ENCODE assay signal across 1 mouse cellular context in the genomic region with DNA sequence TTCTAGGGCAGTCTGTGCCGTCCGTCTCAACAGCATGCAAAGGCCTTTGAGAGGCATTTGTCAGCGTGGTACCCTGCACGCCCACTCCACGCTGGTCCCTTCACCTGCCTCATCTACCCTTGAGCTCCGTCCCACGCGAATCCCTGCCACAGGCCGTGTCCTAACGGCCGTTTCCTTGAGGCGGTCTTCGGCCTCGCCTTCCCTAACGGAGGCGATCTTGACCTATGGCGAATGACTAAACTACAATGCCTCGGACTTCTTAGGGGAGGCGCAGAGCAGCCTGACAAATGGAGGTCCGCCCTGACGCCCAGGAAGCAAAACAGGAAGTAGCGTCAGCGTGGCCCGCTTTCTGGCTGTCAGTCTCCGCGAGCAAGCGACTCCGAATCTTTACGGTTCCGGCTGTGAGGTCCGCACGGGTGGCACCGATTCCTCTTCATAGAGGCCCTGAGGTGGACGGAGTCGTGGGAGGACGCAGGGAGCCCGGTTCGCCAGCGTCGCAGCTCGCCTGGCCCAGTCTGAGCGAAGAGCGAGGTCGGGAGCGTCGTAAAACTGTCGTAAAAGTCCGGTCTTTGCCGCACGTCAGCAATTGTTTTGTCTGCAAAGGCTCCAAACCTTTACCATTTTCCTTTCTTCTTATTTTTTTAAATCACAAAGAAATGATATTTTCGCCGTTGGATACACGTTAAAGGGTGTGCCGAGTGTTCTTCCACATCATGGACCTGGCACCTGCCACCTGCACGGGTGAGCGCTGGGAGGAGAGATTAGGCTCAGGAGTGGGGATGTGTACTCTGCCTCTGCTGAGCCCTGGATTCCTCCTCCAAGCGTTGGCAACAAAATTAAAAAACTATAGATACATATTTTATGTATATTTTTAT.
TF ChIP-seq lines count a peak whose summit lies in the region.

No protein-coding gene starts in this region.

TF ChIP-seq in CH12.LX, 34 proteins besides CTCF, POLR2A, EP300 and RAD21:
- TF ChIP-seq SIN3A (IDR thresholded peaks at IDR 0.05; ENCODE audit: low read length) (peak; percentile 82; the same call in 1 of the 2 replicates), TCF12 (IDR thresholded peaks at IDR 0.05; ENCODE audit: low read depth, low read length) (peak; percentile 74), TBP (conservative IDR thresholded peaks at IDR 0.05; ENCODE audit: low read depth, low read length) (no peak; the same call in 1 of the 2 replicates), NRF1 (IDR thresholded peaks at IDR 0.05; ENCODE audit: low read depth, low read length) (peak; percentile 38; the same call in 1 of the 2 replicates), ELF1 (IDR thresholded peaks at IDR 0.05; ENCODE audit: low read depth, low read length) (peak; percentile 92), USF2 (conservative IDR thresholded peaks at IDR 0.05; ENCODE audit: low read depth, low read length) (no peak), POLR2AphosphoS2 (IDR thresholded peaks at IDR 0.05; ENCODE audit: low read depth, low read length) (peak; percentile 62; the same call in 1 of the 2 replicates), BHLHE40 (IDR thresholded peaks at IDR 0.05; ENCODE audit: low read depth, low read length) (0 out of 2 replicates have a peak, but pooled peaks have one; percentile 2), RCOR1 (conservative IDR thresholded peaks at IDR 0.05; ENCODE audit: low read depth, low read length) (no peak), NELFE (IDR thresholded peaks at IDR 0.05; ENCODE audit: low read depth, low read length) (peak; percentile 73), HCFC1 (IDR thresholded peaks at IDR 0.05; ENCODE audit: low read depth, low read length) (peak; percentile 83), MXI1 (IDR thresholded peaks at IDR 0.05; ENCODE audit: low read depth, low read length) (peak; percentile 69; the same call in 1 of the 2 replicates), ETS1 (conservative IDR thresholded peaks at IDR 0.05; ENCODE audit: low read depth, low read length) (no peak), MAX (IDR thresholded peaks at IDR 0.05; ENCODE audit: low read length) (peak; percentile 45), ZMIZ1 (IDR thresholded peaks at IDR 0.05; ENCODE audit: low read depth, low read length) (peak; percentile 47), KAT2A (IDR thresholded peaks at IDR 0.05; ENCODE audit: insufficient replicate concordance, low read length) (peak; percentile 69; the same call in 1 of the 2 replicates), MAFK (IDR thresholded peaks at IDR 0.05; ENCODE audit: insufficient replicate concordance, low read length) (0 out of 2 replicates have a peak, but pooled peaks have one; percentile 41), MYC (IDR thresholded peaks at IDR 0.05; ENCODE audit: low read depth, low read length) (no peak), JUND (conservative IDR thresholded peaks at IDR 0.05; ENCODE audit: low read depth, low read length) (peak; percentile 34; the same call in 1 of the 2 replicates)
